Mouse (Mus musculus) adrenal gland, adult 8-10 months (tissue): ENCODE results near the gene Uba52. TPM values are rescaled to one million over a fixed set of nuclear protein-coding genes. Genes with fewer than 3 reads are reported as not detected.

ENCODE experiments used
- DNase-seq: peaks from one replicate; pipeline ENCODE4 v3.0.0; 2022
- total RNA-seq, 4 experiments: library from RNA; stranded (reverse); gene quantifications; 2 replicates each; pipeline ENCODE4 v1.2.4; 2022

Uba52 gene
- total RNA-seq, 4 experiments from 2014 or later, result 1,217 to 1,378 (median 1,304) TPM

- no peak for DNase-seq
Measured at GRCm38 (mm10) chr8:70503062-70503750, 7.4 kb downstream of the Uba52 start.

GRCm38 (mm10) chr8:70502540-70502939 is 8.1 kb downstream of the Uba52 start:
- DNase-seq, result no peak

GRCm38 (mm10) chr8:70501820-70502529 is 8.6 kb downstream of the Uba52 start:
- DNase-seq, result no peak

GRCm38 (mm10) chr8:70500386-70501301 is 10.0 kb downstream of the Uba52 start:
- DNase-seq, result no peak

GRCm38 (mm10) chr8:70495771-70496062 is 14.9 kb downstream of the Uba52 start:
- no peak for DNase-seq

- DNase-seq, result no peak
Measured at GRCm38 (mm10) chr8:70495001-70495770, 15.4 kb downstream of the Uba52 start.

DNA sequence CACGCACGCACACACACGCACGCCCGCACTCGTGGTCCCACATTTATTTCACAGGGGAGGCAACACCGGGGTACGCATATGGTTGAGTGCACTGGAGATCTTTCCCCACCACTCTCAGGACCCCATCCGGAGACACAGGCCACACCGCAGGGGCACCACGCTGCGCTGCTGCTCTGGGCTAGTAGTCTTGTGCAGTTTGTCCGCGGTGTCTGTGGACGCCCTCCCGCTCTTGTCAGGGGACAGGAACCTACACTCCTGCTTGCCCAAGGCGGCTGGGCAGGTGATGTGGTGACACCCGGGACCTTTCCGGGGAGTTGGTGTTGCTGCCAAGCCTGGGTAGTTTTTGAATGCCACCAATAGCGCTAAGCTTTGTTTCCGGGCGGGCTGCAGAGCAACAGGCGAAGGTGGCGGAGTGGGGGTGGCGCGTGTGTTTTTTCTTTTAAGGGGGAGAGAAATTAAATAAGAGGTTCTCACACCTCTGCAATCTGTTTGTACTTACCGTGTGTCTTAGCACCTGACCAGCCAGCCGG is 16.1 kb downstream of the Uba52 start:
- DNase-seq, result no peak

DNA sequence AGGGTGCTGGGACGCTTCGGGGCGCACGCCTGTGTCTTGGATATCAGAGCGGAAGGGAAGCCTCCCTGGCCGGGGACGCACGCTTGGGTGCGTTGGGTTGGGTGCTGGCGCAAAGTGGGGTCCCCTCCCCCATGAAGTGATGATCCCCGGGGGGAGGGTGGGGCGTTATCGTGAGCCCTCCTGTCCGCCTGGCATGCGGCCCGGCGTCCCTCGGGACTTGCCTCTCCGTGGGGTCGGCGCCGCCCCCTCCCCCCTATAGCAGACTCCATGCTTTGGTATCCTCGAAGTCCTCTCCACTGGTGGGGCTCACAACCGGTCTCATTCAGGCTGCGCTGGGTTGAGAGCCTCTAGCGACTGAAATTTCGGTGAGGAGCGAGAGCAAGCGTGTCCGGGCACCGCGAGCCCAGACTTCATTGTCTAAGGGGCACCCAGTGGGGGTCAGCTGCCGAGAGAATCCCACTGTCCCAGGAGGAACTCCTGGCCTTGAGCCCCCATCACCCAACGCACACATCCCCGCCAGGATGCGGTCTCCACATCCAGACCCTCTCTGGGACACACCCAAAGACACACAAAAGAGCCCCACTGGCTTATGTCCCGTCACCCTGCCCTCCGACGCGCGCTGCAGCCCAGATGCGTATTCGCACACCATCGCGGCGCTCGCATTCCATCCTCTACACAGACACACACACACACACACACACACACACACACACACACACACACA is 16.7 kb downstream of the Uba52 start:
- no peak for DNase-seq

- DNase-seq, result no peak
Measured at GRCm38 (mm10) chr8:70492664-70493640, 17.6 kb downstream of the Uba52 start, which contains the start of gene Crlf1. Crlf1 (plus strand) TSS chr8:70493158.

DNA sequence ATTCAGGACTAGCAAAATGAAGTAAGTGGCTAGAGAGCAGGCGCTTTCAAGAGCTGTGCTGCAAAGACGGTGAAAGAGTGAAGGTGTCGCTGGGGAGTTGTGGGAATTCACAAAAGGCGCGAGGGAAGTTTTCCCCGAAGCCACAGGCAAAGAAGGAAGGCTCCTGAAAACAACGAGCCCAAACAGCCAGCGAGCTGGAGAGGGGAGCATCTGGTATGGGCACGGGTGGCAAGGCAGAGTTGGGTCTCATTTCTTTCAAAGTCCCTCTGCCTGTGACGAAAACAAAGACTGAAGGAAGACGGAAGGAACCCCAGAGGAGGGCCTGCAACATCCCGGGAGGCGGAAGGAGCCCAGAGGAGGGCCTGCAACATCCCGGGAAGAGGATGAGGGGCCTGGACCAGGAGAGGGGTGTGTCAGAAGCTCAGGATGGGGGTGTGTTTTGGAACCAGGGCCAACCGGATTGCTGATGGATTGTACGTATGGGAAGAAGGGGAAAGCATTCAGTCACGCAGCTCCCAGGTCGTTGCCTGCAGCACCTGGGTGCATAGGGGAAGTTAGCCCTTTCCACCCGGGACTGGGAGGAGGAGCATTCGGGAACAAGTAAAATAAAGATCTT is 19.6 kb downstream of the Uba52 start:
- DNase-seq, result no peak

GRCm38 (mm10) chr8:70490061-70490879 is 20.3 kb downstream of the Uba52 start:
- no peak for DNase-seq

DNA sequence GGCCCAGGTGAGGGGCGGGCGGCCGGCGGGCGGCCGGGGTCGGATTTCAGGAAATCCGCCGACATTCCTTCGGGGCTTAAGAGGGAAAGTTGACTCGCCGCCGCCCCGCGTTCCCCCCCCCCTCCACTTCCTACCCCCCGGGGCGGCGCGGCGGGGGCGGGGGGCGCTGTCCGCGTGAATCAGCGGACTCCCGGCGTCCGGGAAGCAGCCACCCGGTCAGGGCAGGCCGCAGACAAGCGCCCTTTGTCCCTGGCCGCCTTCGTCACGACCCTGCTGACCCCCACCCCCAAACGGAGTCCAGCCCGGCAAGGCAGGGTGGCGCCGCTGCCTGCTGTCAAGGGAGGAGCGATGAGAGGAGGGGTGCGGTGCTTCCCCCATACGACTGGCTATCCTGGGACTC is 21.0 kb downstream of the Uba52 start:
- no peak for DNase-seq

DNA sequence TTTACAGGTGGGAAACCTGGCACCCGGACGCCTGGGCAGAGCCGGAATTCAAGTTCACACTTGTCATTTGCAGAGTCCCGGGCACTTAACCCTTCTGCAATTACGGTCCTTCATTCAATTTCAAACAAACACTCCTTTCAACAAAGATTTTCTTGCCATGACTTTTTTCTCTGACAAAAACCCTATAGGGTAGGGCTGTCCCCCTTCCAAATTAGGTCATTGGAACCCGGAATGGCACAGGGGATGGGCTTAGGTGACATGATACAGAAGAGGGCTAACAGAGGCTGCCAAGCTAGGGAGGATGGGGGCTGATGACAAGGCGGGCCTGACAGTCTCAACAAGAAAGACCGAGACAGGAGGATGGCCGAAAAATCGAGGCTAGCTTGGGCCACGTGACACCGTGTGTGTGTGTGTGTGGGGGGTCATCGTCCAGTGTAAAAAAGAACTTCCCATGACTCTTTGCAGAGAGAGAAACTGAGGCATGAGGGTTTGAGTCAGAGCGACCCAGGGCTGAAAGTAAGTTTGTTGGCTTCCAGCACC is 21.6 kb downstream of the Uba52 start:
- DNase-seq, result no peak

GRCm38 (mm10) chr8:70487993-70488796 is 22.4 kb downstream of the Uba52 start:
- DNase-seq, result no peak

DNA sequence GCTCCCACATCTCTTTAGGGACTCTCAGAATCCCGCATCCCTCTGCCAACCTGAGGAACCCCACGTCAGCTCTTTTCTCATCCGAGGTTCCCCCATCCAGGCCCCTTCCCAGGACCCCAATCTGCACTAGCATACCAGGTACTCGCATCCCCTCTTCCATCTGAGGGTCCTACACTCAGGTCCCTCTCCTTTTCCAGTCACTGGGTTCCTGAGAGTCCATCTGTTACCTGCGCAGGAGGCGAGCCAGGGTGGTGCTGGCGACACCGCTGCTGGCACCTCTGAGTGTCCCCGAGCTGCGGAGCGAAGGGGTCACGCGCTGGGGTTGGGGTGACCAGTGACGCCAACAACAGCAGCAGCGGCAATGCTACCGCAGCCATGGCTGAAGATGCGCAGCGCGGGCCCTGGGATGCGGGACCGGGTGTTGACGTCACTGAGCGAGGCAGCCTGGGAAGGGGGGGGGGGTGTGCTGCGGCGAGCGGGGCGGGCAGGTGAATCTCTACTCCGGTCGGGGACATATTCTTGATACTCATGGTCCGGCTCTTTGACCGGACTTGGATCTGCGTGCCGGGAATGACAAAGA is 23.6 kb downstream of the Uba52 start, which contains the start of gene Tmem59l:
Gene Tmem59l (minus strand): TSS at position 418 of the 580 bp plus-strand sequence.
- no peak for DNase-seq

DNA sequence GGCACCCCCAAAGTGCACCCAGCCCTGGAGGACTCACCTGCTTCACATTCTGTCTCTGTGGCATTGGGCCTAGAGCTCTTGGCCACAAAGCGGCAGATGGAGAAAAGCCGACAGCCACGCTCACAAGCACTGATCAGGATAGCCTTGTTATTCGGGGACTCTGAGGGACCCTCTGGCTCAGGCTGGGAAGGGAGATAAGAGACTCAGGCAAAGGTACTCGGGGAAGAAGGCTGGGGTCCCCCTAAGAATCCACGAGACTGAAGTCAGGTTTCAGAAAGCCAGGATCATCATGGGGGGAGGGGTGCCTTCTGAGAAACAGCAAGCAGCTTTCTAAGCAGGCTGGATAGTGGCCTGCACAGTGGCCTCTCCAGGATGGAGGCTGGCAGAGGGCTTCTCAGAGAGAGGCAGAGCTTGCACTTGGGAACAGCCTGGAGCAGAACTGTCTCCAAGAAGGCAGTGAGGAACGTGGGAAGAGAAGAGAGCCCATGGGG is 24.4 kb downstream of the Uba52 start:
- no peak for DNase-seq

DNA sequence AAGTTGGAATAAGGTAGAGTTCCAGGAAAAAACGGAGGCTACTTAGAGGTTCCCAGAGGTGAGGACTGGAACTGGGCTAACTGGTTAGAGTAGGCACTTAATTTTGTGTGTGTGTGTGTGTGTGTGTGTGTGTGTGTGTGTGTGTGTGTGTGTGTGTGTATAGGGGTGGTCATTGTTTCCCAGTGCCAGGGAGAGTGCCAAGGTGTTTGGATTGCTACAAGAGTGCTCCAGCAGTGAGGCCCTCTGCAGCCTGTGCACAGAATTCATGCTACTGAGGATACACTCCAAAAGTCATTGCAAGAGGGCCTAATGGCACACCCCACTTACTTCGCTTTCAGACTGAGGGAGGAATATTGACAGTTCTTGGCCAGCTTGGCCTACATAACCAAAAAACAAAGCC is 27.7 kb downstream of the Uba52 start:
- no peak for DNase-seq
